Mouse (Mus musculus) layer of hippocampus, postnatal 25 days (tissue): ENCODE measurements around the gene Bmp15. TPM values are rescaled to one million over a fixed set of nuclear protein-coding genes. Genes with fewer than 3 reads are reported as not detected.

Experiments used
- DNase-seq, 2 experiments: peaks; one replicate each; pipeline ENCODE4 v3.0.0; 2022; ENCODE audit warnings: mixed read lengths in 2 of 2, low spot score in 1 of 2; ENCODE audit errors: extremely low spot score in 1 of 2
- total RNA-seq, 2 experiments: library from RNA; stranded (reverse); gene quantifications; 2 replicates each; pipeline ENCODE4 v1.2.3; 2021

Gene Bmp15
- under 1 TPM; 0.07 to 0.12 TPM for total RNA-seq

DNA sequence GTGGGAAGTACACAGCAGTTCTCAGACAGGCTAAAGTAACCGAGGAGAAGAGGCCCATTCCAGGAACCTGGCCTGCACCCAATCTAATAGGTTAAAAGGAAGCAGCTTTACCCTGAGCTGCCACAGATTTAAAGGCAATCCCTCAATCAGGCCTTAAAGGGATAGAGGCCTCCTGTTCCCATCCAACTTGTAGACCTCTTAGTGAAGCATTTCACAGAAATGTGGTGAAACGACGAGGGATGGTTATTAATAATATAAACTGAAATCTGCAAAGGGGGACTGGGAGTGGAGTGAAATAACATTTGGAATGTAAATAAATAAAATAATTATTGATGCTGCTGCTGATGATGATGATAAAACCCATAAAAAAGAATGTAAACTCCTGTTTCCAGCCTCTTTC lies at the start of gene Bmp15:
Gene Bmp15 (minus strand): TSS at position 101 of the 400 bp plus-strand sequence.
- DNase-seq, result no peak

DNA sequence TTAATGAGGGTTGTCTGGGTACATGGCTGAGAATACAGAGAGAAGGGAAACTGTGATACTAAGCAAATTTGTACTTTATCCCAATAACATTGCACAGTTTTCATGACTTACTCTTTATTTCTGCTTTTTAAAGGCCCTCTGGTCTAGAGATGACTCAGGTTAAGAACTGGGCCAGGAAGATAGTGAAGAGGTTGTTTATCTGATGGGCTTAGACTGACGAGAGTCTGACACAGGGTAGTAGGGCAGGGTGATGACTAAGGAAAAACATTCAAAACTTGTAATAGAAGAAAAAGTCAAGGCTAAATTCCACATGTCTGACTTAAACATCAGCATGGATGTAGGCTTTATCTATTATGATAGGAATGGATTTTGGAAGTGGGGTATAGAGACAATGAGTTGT lies 48.3 kb upstream of the Bmp15 start:
- no peak for DNase-seq

DNA sequence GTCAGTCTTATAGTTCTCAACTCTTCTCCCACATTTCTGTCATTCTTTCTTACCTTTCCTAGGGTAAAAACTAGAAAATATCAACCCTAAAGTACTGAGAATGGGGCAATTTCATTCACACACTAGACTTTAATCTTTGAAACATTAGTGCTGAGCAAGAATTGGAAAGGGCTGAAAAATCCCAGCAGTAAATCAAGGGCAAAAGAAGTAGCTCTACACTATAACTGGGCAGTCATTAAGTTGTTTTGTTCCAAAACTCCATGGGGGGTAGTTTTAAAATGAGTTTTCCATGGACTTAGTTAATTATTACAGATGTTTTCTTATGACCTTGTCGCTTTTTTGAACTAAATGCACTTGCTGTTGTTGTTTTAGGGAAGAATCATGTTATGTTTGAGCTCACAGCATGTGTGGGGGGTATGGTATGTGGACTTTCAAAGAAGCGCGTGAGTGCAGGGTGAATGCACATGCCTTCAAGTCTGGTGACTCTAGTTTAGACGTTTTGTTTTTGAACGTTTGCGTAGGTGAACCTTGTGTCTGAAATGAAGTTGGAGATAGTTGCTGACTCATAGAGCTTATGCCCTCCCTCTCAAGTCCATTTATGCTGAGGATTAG lies 37.1 kb upstream of the Bmp15 start:
- DNase-seq, result no peak

DNA sequence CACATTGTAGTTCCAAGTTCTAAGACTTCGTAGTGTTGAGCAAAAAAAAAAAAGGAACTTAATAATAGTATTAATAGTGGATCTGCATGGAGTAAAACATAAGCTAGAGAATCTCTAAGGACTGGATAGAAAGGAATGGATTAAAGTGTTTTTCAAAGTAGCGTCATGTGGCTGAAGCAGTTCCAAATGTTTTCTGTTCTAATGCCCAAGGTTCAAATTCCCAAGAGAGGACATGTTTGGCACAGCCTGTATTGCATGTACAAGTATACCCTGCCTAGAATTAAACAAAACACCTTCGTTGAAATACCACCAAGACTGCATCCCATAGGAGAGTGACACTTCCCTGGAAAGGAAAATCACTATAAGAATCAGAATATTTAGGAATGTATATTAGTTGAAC lies 36.4 kb upstream of the Bmp15 start:
- no peak for DNase-seq

DNA sequence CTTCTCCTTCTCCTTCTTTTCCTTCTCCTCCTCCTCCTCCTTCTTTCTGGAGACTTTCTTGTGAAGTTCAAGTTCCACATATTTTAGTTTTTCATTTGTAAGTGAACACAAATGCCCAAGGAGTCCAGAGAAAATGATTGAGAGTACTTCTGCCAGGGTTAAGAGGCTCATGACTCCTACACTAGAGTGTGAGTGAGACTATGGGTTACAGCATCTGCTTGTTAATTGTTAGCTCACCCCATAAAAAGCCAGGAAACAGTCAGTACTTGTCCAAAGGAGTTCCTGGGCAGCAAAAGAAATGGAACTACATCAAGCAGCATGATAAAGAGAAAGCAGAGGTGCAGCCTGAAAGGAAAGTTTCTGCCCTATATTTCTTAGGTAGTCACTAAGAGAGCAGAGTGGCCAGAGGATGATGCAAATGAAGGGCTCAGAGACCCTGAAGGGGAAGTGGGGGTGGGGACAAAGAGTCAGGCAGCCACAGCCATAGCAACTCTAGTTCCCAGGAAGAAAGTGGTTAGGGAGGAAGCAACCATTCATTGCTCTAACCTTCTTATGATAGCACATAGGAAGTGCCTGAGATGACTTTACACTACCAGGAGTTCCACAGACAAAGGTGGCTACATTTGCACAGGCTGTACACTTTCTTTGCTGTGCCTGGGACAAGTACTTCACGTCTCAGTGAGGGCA lies 24.9 kb upstream of the Bmp15 start:
- no peak for DNase-seq

DNA sequence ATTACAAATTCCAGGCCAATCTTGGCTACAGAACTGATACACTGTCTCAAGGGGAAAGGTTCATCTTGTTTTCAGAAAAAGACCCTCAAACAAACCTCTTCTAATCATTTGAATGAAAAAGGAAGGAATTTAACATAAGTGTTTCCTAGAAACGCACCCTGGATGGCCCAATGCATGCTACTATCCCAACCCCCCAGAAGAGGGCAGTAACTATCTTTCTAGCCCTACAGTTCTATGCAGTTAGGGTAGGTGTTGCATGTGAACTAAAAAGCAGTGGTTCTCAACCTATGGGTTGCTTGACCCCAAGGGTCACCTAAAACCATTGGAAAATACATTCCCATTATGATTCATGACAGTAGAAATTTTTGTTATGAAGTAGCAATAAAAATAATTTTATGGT lies 3.5 kb upstream of the Bmp15 start:
- DNase-seq, result no peak

DNA sequence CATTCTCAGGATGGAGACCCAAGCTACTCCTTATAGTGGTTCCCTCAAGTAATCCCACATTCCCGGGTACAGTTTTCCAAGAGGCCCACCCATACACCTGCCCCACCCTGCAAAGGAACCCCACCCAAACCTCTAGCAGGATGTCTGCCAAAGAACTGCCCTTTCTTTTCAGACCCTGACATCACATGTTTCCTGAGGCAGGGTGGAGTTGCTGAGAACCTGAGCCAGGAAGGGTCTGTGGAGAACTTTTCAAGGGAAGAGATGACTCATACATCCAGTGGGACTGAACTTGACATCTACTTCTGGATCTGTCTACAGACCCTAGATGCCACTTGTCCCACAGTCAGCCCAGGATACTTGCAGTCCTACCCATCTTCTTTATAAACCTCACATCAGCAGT lies 2.8 kb downstream of the Bmp15 start:
- DNase-seq, result no peak

Other genes starting within 250 kb of the Bmp15 start
- gene AU022751, start 237.3 kb downstream of the Bmp15 start, total RNA-seq, result 1 to 10 TPM in 1 of 2 experiments, under 1 TPM in 1; 0.34 to 1.7 TPM
- 10 to 100 TPM; 30.6 to 33.1 TPM for gene Nudt10, start 147.7 kb downstream of the Bmp15 start, total RNA-seq
- gene Shroom4, start 79.1 kb upstream of the Bmp15 start, total RNA-seq, result 1 to 10 TPM; 4.5 to 6.6 TPM